Mouse (Mus musculus) erythroblast, embryonic 14.5 days (primary cell): ENCODE measurements around the gene Bcat1.

Experiments
- GATA1 ChIP-seq: IDR thresholded peaks from 2 replicates; pipeline ENCODE4 v1.6.1; 2012; ENCODE audit warnings: low read length, inconsistent platforms, mixed read lengths
- TAL1 ChIP-seq: IDR thresholded peaks from 3 replicates; pipeline ENCODE4 v1.6.1; 2012; ENCODE audit warnings: low read length, inconsistent platforms, mixed read lengths

GRCm38 (mm10) chr6:145088451-145089113 lies 12.6 kb upstream of the Bcat1 start:
- TF ChIP-seq TAL1 (no peak), GATA1 (no peak)
